Mouse (Mus musculus) erythroid progenitor cell, adult 5-6 weeks (primary cell): Measurements from ENCODE around the gene Pgls. TPM values are rescaled to one million over a fixed set of nuclear protein-coding genes. Genes with fewer than 3 reads are reported as not detected.

Experiments used
- ATAC-seq: replicated peaks from 2 replicates; pipeline ENCODE4 v1.8.0; 2016; ENCODE audit warnings: moderate number of reproducible peaks, mild to moderate bottlenecking, moderate TSS enrichment, inconsistent platforms; ENCODE audit not compliant: poor library complexity, low FRiP score, severe bottlenecking
- total RNA-seq, 2 experiments: library from RNA; stranded (forward) in 1 of 2; stranded (reverse) in 1 of 2; fragments of 150-400 nt in 1 of 2; fragments of 186-747, 209-891 nt in 1 of 2; gene quantifications; 2 replicates each; pipeline versions ENCODE4 v1.2.3 to v1.2.4; 2015 to 2017; ENCODE audit warnings: low replicate concordance in 2 of 2

Pgls gene
- total RNA-seq, 2 experiments from 2014 or later, result 31.8 to 36.9 TPM

DNA sequence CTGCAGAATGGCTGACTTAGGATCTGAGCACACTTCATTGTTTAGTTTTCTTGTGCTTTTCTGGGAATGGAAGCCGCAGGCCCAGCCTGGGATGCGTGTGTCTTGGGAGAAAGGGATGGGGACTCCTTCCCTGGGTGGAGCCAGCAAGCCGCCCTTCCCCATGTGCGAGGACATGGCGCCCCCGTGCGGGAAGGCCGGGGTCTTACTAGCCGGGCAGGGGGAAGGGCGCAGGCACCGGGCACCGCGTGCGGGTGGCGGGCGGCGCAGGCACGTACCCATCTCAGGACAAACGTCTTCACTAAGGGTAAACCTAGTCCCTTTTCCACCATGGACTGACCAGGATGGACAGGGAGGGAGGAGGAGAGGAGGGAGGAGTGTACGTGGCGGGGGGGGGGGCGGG lies 41.2 kb downstream of the Pgls start:
- no peak for ATAC-seq

DNA sequence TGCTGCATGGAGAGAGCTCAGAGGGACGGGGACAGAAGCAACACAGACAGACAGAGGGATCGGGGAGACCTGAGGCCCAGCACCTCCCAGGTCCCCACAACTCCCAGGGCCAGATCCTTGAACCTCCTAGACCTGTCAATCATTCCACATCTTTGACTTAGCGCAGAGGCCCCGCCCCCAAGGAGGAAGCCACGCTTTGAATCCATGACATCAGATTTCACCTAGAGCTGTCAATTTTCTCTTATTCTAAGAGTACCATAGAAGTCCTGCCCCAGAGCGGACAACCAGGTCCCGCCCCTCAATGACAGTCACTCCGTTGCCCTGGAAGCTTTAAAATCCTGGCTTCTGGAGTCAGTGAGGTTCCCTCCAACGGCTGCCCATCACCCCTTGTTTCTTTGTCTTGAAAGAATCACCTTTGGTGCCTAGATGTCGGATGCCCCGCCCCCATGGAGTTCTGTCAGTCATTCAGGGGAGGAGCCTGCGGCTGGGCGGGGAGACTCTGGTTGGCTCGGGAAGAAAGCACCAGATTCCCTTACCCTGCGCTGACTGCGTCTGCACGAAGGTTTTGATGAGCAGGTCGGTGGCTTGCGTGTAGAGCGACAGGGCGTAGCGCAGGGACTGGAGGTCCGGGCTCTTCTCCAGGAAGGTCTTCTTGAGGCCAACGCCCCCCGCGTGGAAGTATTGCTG lies 42.1 kb downstream of the Pgls start:
- ATAC-seq, result peak; percentile 47; the same call in 1 of the 2 replicates

DNA sequence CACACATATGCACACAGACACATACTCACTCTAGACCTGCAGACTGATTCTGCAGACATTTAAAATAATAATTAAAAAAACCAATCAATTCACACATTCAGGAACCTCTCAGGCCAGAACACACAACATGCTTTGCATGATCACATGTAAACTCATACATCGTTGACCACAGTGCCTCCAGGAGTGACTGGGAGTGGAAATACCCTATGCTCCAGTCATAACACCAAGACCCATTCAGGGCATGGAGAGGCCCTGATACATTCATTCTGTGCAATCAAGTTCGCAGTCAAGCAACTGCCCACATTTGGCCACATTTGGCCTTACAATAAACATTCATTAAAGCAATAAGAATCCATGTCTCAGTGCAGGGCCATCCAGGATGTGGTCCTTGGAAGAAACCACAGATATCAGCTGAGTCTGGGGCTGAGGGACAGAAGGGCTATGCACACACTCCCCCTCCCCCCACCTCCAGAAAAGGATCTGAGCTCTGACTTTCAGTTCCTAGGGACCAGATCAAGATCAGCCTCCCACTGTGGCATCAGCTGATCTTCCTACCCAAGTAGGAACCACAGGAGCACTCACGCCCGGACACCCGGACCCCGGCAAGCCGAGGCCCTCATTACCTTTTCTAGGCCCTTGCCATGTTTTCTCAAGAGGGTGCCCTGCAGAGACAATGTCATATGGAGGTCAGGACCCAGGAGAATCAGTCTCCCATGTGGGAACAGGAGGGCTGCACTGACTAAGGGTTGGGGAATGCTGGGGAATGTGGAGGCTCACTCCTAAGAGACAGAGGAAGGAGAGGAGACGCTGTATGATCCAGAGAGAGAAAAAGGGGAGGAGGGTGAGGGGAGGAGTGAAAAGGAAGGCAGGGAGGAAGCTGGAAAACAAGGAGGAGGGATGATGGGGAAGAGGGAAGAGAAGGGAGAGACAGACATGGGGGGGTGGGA lies 45.4 kb downstream of the Pgls start:
- no peak for ATAC-seq

DNA sequence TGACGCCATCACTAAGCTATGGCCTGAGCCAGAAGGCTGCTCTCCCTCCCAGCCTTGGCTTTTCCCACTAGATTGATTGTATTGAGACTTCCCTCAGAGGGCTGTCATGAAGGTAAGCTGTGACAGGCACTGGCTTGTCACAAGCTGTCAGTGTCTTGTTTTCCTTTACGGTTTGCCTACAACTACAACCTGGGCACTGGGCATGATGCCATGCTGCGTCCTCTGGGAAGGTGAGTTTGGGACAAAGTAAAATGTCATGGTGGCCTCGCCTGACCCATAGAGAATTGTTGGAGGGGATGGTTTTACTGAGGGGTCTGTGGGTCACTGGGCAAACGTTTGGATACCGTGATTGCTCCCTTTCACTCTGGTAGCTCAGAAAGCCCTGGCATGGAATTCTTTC lies 46.3 kb downstream of the Pgls start:
- ATAC-seq, result no peak

DNA sequence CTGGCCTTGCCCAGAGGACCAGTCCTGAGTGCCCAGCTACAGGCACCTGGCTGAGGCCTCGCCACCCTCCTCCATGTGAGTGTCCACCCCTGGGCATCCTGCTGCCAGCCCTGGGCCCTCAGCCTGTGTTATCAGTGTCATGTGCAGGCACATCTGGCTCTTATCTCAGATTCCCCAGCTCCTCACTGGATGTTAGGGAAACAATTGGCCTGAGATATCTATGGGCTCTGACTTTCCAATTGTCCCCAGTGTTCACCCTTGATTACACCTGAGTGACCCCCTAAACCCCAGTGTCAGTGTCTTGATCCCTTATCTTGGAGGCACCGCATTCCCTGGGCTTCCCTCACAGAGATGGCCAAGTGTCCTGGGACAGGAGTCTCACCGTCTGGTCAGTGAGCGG lies 47.3 kb downstream of the Pgls start:
- ATAC-seq, result no peak

DNA sequence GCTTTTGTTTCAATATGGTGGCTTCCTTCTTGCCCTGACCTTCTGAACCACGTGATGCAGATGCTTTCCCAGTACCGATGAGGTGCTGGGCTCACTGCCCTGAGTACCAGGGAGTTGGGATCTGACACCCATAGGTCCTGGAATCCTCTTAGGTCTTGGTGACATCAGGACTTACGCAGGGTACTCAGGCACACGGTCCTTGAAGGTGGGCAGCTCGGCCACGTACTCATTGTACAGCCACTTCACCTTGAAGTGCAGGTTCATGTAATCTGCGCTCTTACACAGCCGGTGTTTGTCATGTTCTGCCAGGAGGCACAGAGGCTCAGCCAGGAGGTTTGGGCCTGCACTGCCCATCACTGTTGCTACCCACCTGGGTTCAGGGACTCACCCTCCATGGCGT lies 53.5 kb downstream of the Pgls start:
- ATAC-seq, result no peak

Other genes starting within 250 kb of the Pgls start
- 46.1 and 99.8 TPM in 2 replicates for gene Use1, start 225.3 kb upstream of the Pgls start, total RNA-seq (2015; ENCODE audit: low replicate concordance)
- 48.1 and 59.2 TPM in 2 replicates for gene Use1, start 225.3 kb upstream of the Pgls start, total RNA-seq (2017; ENCODE audit: low replicate concordance)
- gene Ocel1, start 220.9 kb upstream of the Pgls start, total RNA-seq (2015; ENCODE audit: low replicate concordance), result 1.7 and 13.7 TPM in 2 replicates
- gene Ocel1, start 220.9 kb upstream of the Pgls start, total RNA-seq (2017; ENCODE audit: low replicate concordance), result 10.4 and 10.7 TPM in 2 replicates
- not detected in 2 replicates for gene Nr2f6, start 210.2 kb upstream of the Pgls start, total RNA-seq (2015; ENCODE audit: low replicate concordance)
- 1.4 and 6.7 TPM in 2 replicates for gene Nr2f6, start 210.2 kb upstream of the Pgls start, total RNA-seq (2017; ENCODE audit: low replicate concordance)
- gene Ushbp1, start 196.4 kb upstream of the Pgls start, total RNA-seq (2015; ENCODE audit: low replicate concordance), result not detected in 2 replicates
- gene Ushbp1, start 196.4 kb upstream of the Pgls start, total RNA-seq (2017; ENCODE audit: low replicate concordance), result 0.64 TPM in 1 of 2 replicates, not detected in the other
- gene Babam1, start 195.3 kb upstream of the Pgls start, total RNA-seq (2015; ENCODE audit: low replicate concordance), result 35.0 and 51.6 TPM in 2 replicates
- 22.3 and 44.8 TPM in 2 replicates for gene Babam1, start 195.3 kb upstream of the Pgls start, total RNA-seq (2017; ENCODE audit: low replicate concordance)
- 208 and 222 TPM in 2 replicates for gene Ankle1, start 186.2 kb upstream of the Pgls start, total RNA-seq (2015; ENCODE audit: low replicate concordance)
- gene Ankle1, start 186.2 kb upstream of the Pgls start, total RNA-seq (2017; ENCODE audit: low replicate concordance), result 343 and 473 TPM in 2 replicates
- gene Abhd8, start 128.5 kb upstream of the Pgls start, total RNA-seq (2015; ENCODE audit: low replicate concordance), result 1.3 and 1.4 TPM in 2 replicates
- gene Abhd8, start 128.5 kb upstream of the Pgls start, total RNA-seq (2017; ENCODE audit: low replicate concordance), result 3.0 and 4.5 TPM in 2 replicates
- gene Mrpl34, start 127.2 kb upstream of the Pgls start, total RNA-seq (2015; ENCODE audit: low replicate concordance), result 23.1 and 38.2 TPM in 2 replicates
- 14.1 and 17.5 TPM in 2 replicates for gene Mrpl34, start 127.2 kb upstream of the Pgls start, total RNA-seq (2017; ENCODE audit: low replicate concordance)
- gene Dda1, start 123.0 kb upstream of the Pgls start, total RNA-seq (2015; ENCODE audit: low replicate concordance), result 23.9 and 35.7 TPM in 2 replicates
- gene Dda1, start 123.0 kb upstream of the Pgls start, total RNA-seq (2017; ENCODE audit: low replicate concordance), result 17.8 and 18.1 TPM in 2 replicates
- not detected in 2 replicates for gene Ano8, start 106.2 kb upstream of the Pgls start, total RNA-seq (2015; ENCODE audit: low replicate concordance)
- gene Ano8, start 106.2 kb upstream of the Pgls start, total RNA-seq (2017; ENCODE audit: low replicate concordance), result 0.13 TPM in 1 of 2 replicates, not detected in the other
- 2.1 and 4.0 TPM in 2 replicates for gene Gtpbp3, start 104.1 kb upstream of the Pgls start, total RNA-seq (2015; ENCODE audit: low replicate concordance)
- 0.83 and 4.0 TPM in 2 replicates for gene Gtpbp3, start 104.1 kb upstream of the Pgls start, total RNA-seq (2017; ENCODE audit: low replicate concordance)
- not detected in 2 replicates for gene Plvap, start 80.4 kb upstream of the Pgls start, total RNA-seq (2015; ENCODE audit: low replicate concordance)
- not detected in 2 replicates for gene Plvap, start 80.4 kb upstream of the Pgls start, total RNA-seq (2017; ENCODE audit: low replicate concordance)
- not detected in 2 replicates for gene Ccdc194, start 66.5 kb upstream of the Pgls start, total RNA-seq (2015; ENCODE audit: low replicate concordance)
- not detected in 2 replicates for gene Ccdc194, start 66.5 kb upstream of the Pgls start, total RNA-seq (2017; ENCODE audit: low replicate concordance)
- gene Bst2, start 54.7 kb upstream of the Pgls start, total RNA-seq (2015; ENCODE audit: low replicate concordance), result 7.6 TPM in 1 of 2 replicates, not detected in the other
- 15.1 and 28.2 TPM in 2 replicates for gene Bst2, start 54.7 kb upstream of the Pgls start, total RNA-seq (2017; ENCODE audit: low replicate concordance)
- 7.6 and 9.6 TPM in 2 replicates for gene Mvb12a, start 49.3 kb upstream of the Pgls start, total RNA-seq (2015; ENCODE audit: low replicate concordance)
- 2.1 and 4.5 TPM in 2 replicates for gene Mvb12a, start 49.3 kb upstream of the Pgls start, total RNA-seq (2017; ENCODE audit: low replicate concordance)
- gene Tmem221, start 33.3 kb upstream of the Pgls start, total RNA-seq (2015; ENCODE audit: low replicate concordance), result not detected in 2 replicates
- gene Tmem221, start 33.3 kb upstream of the Pgls start, total RNA-seq (2017; ENCODE audit: low replicate concordance), result not detected in 2 replicates
- not detected in 2 replicates for gene Nxnl1, start 25.6 kb upstream of the Pgls start, total RNA-seq (2015; ENCODE audit: low replicate concordance)
- gene Nxnl1, start 25.6 kb upstream of the Pgls start, total RNA-seq (2017; ENCODE audit: low replicate concordance), result not detected in 2 replicates
- gene Slc27a1, start 23.3 kb upstream of the Pgls start, total RNA-seq (2015; ENCODE audit: low replicate concordance), result 1.1 and 1.7 TPM in 2 replicates
- gene Slc27a1, start 23.3 kb upstream of the Pgls start, total RNA-seq (2017; ENCODE audit: low replicate concordance), result not detected in 2 replicates
- 54.1 and 135 TPM in 2 replicates for gene Fam129c, start 5.5 kb downstream of the Pgls start, total RNA-seq (2015; ENCODE audit: low replicate concordance)
- gene Fam129c, start 5.5 kb downstream of the Pgls start, total RNA-seq (2017; ENCODE audit: low replicate concordance), result 7.4 and 32.9 TPM in 2 replicates
- 5.9 and 19.5 TPM in 2 replicates for gene Colgalt1, start 18.8 kb downstream of the Pgls start, total RNA-seq (2015; ENCODE audit: low replicate concordance)
- gene Colgalt1, start 18.8 kb downstream of the Pgls start, total RNA-seq (2017; ENCODE audit: low replicate concordance), result 9.2 and 11.0 TPM in 2 replicates
- not detected in 2 replicates for gene Unc13a, start 79.6 kb downstream of the Pgls start, total RNA-seq (2015; ENCODE audit: low replicate concordance)
- gene Unc13a, start 79.6 kb downstream of the Pgls start, total RNA-seq (2017; ENCODE audit: low replicate concordance), result not detected in 2 replicates
- 2.1 and 5.4 TPM in 2 replicates for gene Jak3, start 84.1 kb downstream of the Pgls start, total RNA-seq (2015; ENCODE audit: low replicate concordance)
- 0.68 and 0.90 TPM in 2 replicates for gene Jak3, start 84.1 kb downstream of the Pgls start, total RNA-seq (2017; ENCODE audit: low replicate concordance)
- gene Insl3, start 97.0 kb downstream of the Pgls start, total RNA-seq (2015; ENCODE audit: low replicate concordance), result 3.6 TPM in 1 of 2 replicates, not detected in the other
- not detected in 2 replicates for gene Insl3, start 97.0 kb downstream of the Pgls start, total RNA-seq (2017; ENCODE audit: low replicate concordance)
- 12.2 and 12.3 TPM in 2 replicates for gene B3gnt3, start 109.6 kb downstream of the Pgls start, total RNA-seq (2015; ENCODE audit: low replicate concordance)
- gene B3gnt3, start 109.6 kb downstream of the Pgls start, total RNA-seq (2017; ENCODE audit: low replicate concordance), result 10.9 and 14.4 TPM in 2 replicates
- gene Fcho1, start 133.5 kb downstream of the Pgls start, total RNA-seq (2015; ENCODE audit: low replicate concordance), result 152 and 165 TPM in 2 replicates
- gene Fcho1, start 133.5 kb downstream of the Pgls start, total RNA-seq (2017; ENCODE audit: low replicate concordance), result 245 and 276 TPM in 2 replicates